Mouse (Mus musculus) thymus, adult 2 months (tissue): ENCODE results near the gene Nectin3.

ENCODE experiments used
- CTCF ChIP-seq: fragments of 200-500 bp; IDR thresholded peaks from 2 replicates; pipeline ENCODE4 v1.5.1; 2012; ENCODE audit warnings: mild to moderate bottlenecking, control low read depth, low read length, moderate library complexity, borderline replicate concordance; ENCODE audit not compliant: control insufficient read depth, poor library complexity, insufficient read depth; ENCODE audit errors: extremely low read depth
- POLR2A ChIP-seq: fragments of 200-500 bp; IDR thresholded peaks from 2 replicates; pipeline ENCODE4 v1.6.1; 2012; ENCODE audit warnings: mild to moderate bottlenecking, low read length, control low read depth, moderate library complexity; ENCODE audit not compliant: control insufficient read depth, poor library complexity, insufficient read depth; ENCODE audit errors: extremely low read depth

GRCm38 (mm10) chr16:46538092-46538491 lies 39.8 kb upstream of the Nectin3 start:
- TF ChIP-seq POLR2A (no peak), CTCF (no peak)
